Mouse (Mus musculus) kidney, postnatal 0 days (tissue): ENCODE data around the gene Zswim3. TPM values are rescaled to one million over a fixed set of nuclear protein-coding genes. Genes with fewer than 3 reads are reported as not detected.
A peak's percentile ranks its signal among the peaks of the same experiment; 100 is the strongest.
"Not testable (repeated sequence)": the region's sequence is repeated elsewhere in the genome, so short reads cannot be mapped to it uniquely, and the experiment has no call there.

Source experiments
- ATAC-seq: fragments of 200-750 bp; cut with Nextera tagmentation; replicated peaks from 2 replicates; pipeline ENCODE4 v1.8.0; 2017; ENCODE audit warnings: low read depth, moderate number of reproducible peaks, moderate TSS enrichment, moderate library complexity; ENCODE audit not compliant: low FRiP score
- DNase-seq: peaks from one replicate; pipeline ENCODE4 v3.0.0-alpha.2; 2016; ENCODE audit warnings: low spot score
- H3K27ac ChIP-seq: fragments of 300-500 bp; sonication (generic); 2 replicates; pipeline ENCODE4 v1.5.1; 2014; ENCODE audit warnings: mild to moderate bottlenecking
- H3K27me3 ChIP-seq: fragments of 300-500 bp; sonication (generic); 2 replicates; pipeline ENCODE4 v1.6.1; 2014; ENCODE audit warnings: low read length, mixed read lengths; ENCODE audit not compliant: insufficient read depth
- H3K36me3 ChIP-seq: fragments of 300-500 bp; sonication (generic); 2 replicates; pipeline ENCODE4 v1.6.1; 2014; ENCODE audit warnings: low read length, mixed read lengths; ENCODE audit not compliant: insufficient read depth
- H3K4me1 ChIP-seq: fragments of 300-500 bp; sonication (generic); replicated peaks from 2 replicates; pipeline ENCODE4 v1.6.1; 2014; ENCODE audit warnings: antibody characterized with exemption, low read length, mixed read lengths; ENCODE audit not compliant: insufficient read depth
- H3K4me2 ChIP-seq: fragments of 300-500 bp; sonication (generic); 2 replicates; pipeline ENCODE4 v1.6.1; 2014; ENCODE audit warnings: mild to moderate bottlenecking, low read length, moderate library complexity, mixed read lengths
- H3K4me3 ChIP-seq: fragments of 300-500 bp; sonication (generic); replicated peaks from 2 replicates; pipeline ENCODE4 v1.5.1; 2014; ENCODE audit warnings: low read depth, low read length
- H3K9ac ChIP-seq: fragments of 300-500 bp; sonication (generic); 2 replicates; pipeline ENCODE4 v1.6.1; 2014; ENCODE audit warnings: low read depth, low read length
- H3K9me3 ChIP-seq: fragments of 300-500 bp; sonication (generic); replicated peaks from 2 replicates; pipeline ENCODE4 v1.6.1; 2016; ENCODE audit warnings: low read length, inconsistent platforms, mixed read lengths
- CTCF ChIP-seq: IDR thresholded peaks from 2 replicates; pipeline ENCODE4 v1.5.1; 2016; ENCODE audit warnings: antibody characterized with exemption, low read depth, mild to moderate bottlenecking, moderate library complexity
- WGBS: fragments of 180-500 bp; shearing (Covaris S2); extraction: QIAGEN DNeasy Blood & Tissue Kit; methylation state at CpG from one replicate; pipeline ENCODE4 v1.1.7; 2014; 5-methylcytosine and 5-hydroxymethylcytosine counted together
- polyA plus RNA-seq: library from polyadenylated mRNA; unstranded; fragments of >200 nt; fragmentation: Nextera tagmentation; extraction: Ambion mirVana; gene quantifications from 2 replicates; pipeline ENCODE4 v1.2.1, GENCODE M21; 2015

Zswim3 gene
- polyA plus RNA-seq, 1 experiment from 2014 or later: 5.2 TPM

- ATAC-seq (no peak), DNase-seq (no peak)
- Histone ChIP-seq H3K4me1 (no peaks in the 10 kb centered on the region; the same call in 1 of the 2 replicates), H3K9me3 (no peaks in the 10 kb centered on the region), H3K36me3 (peaks cover 46% of the 10 kb centered on the region), H3K4me3 (no peak overlapping the region), H3K27me3 (no peaks in the 10 kb centered on the region), H3K9ac (no peak overlapping the region), H3K27ac (no peak overlapping the region), H3K4me2 (no peak overlapping the region)
- WGBS: 90% methylated on average over 12 of the region's 12 CpGs
- no peak for TF ChIP-seq CTCF
These were observed 12.3 kb upstream of the Zswim3 start for GRCm38 (mm10) chr2:164792400-164793190.

- no peak overlapping the region for H3K4me2 ChIP-seq
- 71% methylated on average over 3 of the region's 3 CpGs for WGBS
- H3K36me3 ChIP-seq: peaks cover 46% of the 10 kb centered on the region
- no peaks in the 10 kb centered on the region; the same call in 1 of the 2 replicates for H3K4me1 ChIP-seq
- no peak overlapping the region for H3K9ac ChIP-seq
- TF ChIP-seq CTCF: peak; percentile 72
- H3K4me3 ChIP-seq: no peak overlapping the region
- no peak overlapping the region for H3K27ac ChIP-seq
- peak; percentile 55 for DNase-seq
- no peak; the same call in 1 of the 2 replicates for ATAC-seq
- H3K9me3 ChIP-seq: no peaks in the 10 kb centered on the region
- H3K27me3 ChIP-seq: no peaks in the 10 kb centered on the region
These were observed 11.7 kb upstream of the Zswim3 start for GRCm38 (mm10) chr2:164793236-164793635.

- Histone ChIP-seq H3K9me3 (no peaks in the 10 kb centered on the region), H3K4me2 (no peak overlapping the region), H3K9ac (no peak overlapping the region), H3K36me3 (peaks cover 46% of the 10 kb centered on the region), H3K27me3 (no peaks in the 10 kb centered on the region), H3K4me3 (no peak overlapping the region), H3K4me1 (no peaks in the 10 kb centered on the region), H3K27ac (no peak overlapping the region)
- DNase-seq: peak; percentile 36
- TF ChIP-seq CTCF: peak; percentile 24; the same call in 1 of the 2 replicates
- ATAC-seq: no peak
- 93% methylated on average over 2 of the region's 2 CpGs for WGBS
These were observed 11.1 kb upstream of the Zswim3 start for GRCm38 (mm10) chr2:164793772-164794171.

GRCm38 (mm10) chr2:164794293-164794692 lies 10.6 kb upstream of the Zswim3 start:
- Histone ChIP-seq H3K4me1 (no peaks in the 10 kb centered on the region), H3K9ac (no peak overlapping the region), H3K4me2 (no peak overlapping the region), H3K27ac (no peak overlapping the region), H3K27me3 (no peaks in the 10 kb centered on the region), H3K36me3 (peaks cover 46% of the 10 kb centered on the region), H3K4me3 (no peak overlapping the region), H3K9me3 (no peaks in the 10 kb centered on the region)
- 31% methylated on average over 5 of the region's 5 CpGs for WGBS
- TF ChIP-seq CTCF: peak; percentile 91
- ATAC-seq: peak; percentile 44; the same call in 1 of the 2 replicates
- peak; percentile 91 for DNase-seq

GRCm38 (mm10) chr2:164795868-164796267 lies 9.0 kb upstream of the Zswim3 start:
- Histone ChIP-seq H3K27me3 (no peaks in the 10 kb centered on the region), H3K27ac (no peak overlapping the region), H3K36me3 (peaks cover 44% of the 10 kb centered on the region), H3K9ac (no peak overlapping the region), H3K4me2 (no peak overlapping the region), H3K4me3 (no peak overlapping the region), H3K9me3 (no peaks in the 10 kb centered on the region), H3K4me1 (no peaks in the 10 kb centered on the region)
- DNase-seq (no peak), ATAC-seq (no peak)
- 82% methylated on average over 4 of the region's 4 CpGs for WGBS
- TF ChIP-seq CTCF: no peak

GRCm38 (mm10) chr2:164798554-164798953 lies 6.3 kb upstream of the Zswim3 start:
- not testable (repeated sequence) for H3K27me3 ChIP-seq, H3K27ac ChIP-seq, H3K9me3 ChIP-seq, H3K4me1 ChIP-seq, H3K4me3 ChIP-seq, H3K4me2 ChIP-seq, H3K9ac ChIP-seq, ATAC-seq
- peak; percentile 58 for TF ChIP-seq CTCF
- WGBS: 74% methylated on average over 5 of the region's 6 CpGs
- peaks cover 29% of the 10 kb centered on the region for H3K36me3 ChIP-seq
- DNase-seq: peak; percentile 43
